Mouse (Mus musculus) monocyte, adult 2 months (primary cell): ENCODE data around the gene Prkci.

ENCODE experiments used
- DNase-seq, 2 experiments: peaks; one replicate each; pipeline ENCODE4 v3.0.0; 2022; ENCODE audit warnings: low spot score in 2 of 2, low read depth in 1 of 2

The Prkci gene

GRCm38 (mm10) chr3:30995283-30995898 lies at the start of gene Prkci:
TSS of gene Prkci (plus strand) at chr3:30995747.
- DNase-seq = peak; percentile 68 to 85

- no peak for DNase-seq
Measured at GRCm38 (mm10) chr3:30951652-30952051, 43.9 kb upstream of the Prkci start.

GRCm38 (mm10) chr3:30952273-30953070 lies 43.1 kb upstream of the Prkci start:
- no peak for DNase-seq

- no peak for DNase-seq
Measured at GRCm38 (mm10) chr3:30956327-30956726, 39.2 kb upstream of the Prkci start.

- no peak for DNase-seq
Measured at GRCm38 (mm10) chr3:30958709-30959108, 36.8 kb upstream of the Prkci start.

GRCm38 (mm10) chr3:30959868-30960831 lies 35.4 kb upstream of the Prkci start:
- no peak for DNase-seq

- DNase-seq = no peak
Measured at GRCm38 (mm10) chr3:30963100-30963499, 32.4 kb upstream of the Prkci start.

- no peak for DNase-seq
Measured at GRCm38 (mm10) chr3:30964216-30964615, 31.3 kb upstream of the Prkci start.

GRCm38 (mm10) chr3:30965644-30966043 lies 29.9 kb upstream of the Prkci start:
- no peak for DNase-seq

- peak in 1 of 2 experiments; percentile 25 for DNase-seq
Measured at GRCm38 (mm10) chr3:30968531-30969092, 26.9 kb upstream of the Prkci start.

GRCm38 (mm10) chr3:30969104-30969581 lies 26.4 kb upstream of the Prkci start, which contains the start of gene Phc3:
TSS of gene Phc3 (minus strand) at chr3:30969415.
- peak; percentile 55 to 72 for DNase-seq

GRCm38 (mm10) chr3:30975102-30975754 lies 20.3 kb upstream of the Prkci start:
- peak; percentile 11 to 38 for DNase-seq

- DNase-seq = no peak
Measured at GRCm38 (mm10) chr3:30976991-30977603, 18.4 kb upstream of the Prkci start.

- DNase-seq = no peak
Measured at GRCm38 (mm10) chr3:30981616-30982380, 13.7 kb upstream of the Prkci start.

- no peak for DNase-seq
Measured at GRCm38 (mm10) chr3:30982924-30983536, 12.5 kb upstream of the Prkci start.

- no peak for DNase-seq
Measured at GRCm38 (mm10) chr3:30987396-30988318, 7.9 kb upstream of the Prkci start.

GRCm38 (mm10) chr3:30992161-30992560 lies 3.4 kb upstream of the Prkci start:
- DNase-seq = no peak
